Mouse (Mus musculus) c-Kit-positive CD71-positive TER-119-positive erythroid progenitor cells, embryonic 14.5 days (primary cell): ENCODE measurements at regions not wholly inside any gene's neighbourhood (a gene's known extent, or its start where the extent isn't known, plus 50 kb on each side); places are given as distances from the start of the nearest gene placed in this dataset.

Experiments
- DNase-seq: peaks from one replicate; pipeline ENCODE4 v3.0.0-alpha.2; 2013; ENCODE audit warnings: low spot score

DNA sequence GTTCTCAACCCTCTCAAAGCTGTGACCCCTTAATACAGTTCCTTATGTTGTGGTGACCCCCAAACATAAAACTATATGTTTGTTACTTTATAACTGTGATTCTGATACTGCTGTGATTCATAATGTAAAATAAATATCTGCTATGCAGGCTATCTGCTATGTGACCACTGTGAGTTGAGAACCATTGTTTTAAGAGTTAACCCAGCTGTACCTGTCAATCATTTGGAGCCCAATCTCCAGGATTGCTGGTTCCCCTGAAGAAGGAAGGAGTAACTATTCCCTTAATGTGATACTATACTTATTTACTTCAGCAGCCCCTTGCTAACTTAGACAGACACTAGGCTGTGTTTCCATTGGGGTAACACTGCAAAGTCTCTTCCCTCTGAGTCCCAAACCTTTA is 400.5 kb downstream of the Nbas start:
- DNase-seq = no peak

DNA sequence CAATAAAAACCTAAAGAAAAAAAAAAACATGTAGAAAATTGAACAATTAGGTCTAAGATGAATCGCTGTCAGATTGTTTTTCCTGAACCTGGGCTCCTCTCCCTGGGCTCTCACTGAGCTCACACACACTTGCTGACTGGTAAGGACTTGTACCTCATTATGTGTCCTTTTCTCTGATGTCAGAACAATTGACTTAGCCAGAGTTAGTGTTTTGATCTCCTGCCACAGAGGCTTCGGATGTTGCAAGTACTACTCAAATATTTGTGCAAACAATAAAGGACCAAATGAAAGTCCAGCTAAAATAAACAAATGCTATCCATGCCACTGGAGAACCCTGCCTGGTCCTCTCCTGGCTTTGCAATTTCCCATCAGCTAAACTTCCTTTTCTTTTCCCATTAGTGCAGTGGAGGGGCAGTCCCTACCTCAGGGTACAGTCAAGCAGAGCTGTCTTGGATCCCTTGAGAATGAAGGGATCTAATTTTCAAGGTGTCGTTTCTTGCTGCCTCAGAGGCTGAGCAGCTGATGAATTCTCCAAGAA is 399.6 kb downstream of the Nbas start:
- no peak for DNase-seq

DNA sequence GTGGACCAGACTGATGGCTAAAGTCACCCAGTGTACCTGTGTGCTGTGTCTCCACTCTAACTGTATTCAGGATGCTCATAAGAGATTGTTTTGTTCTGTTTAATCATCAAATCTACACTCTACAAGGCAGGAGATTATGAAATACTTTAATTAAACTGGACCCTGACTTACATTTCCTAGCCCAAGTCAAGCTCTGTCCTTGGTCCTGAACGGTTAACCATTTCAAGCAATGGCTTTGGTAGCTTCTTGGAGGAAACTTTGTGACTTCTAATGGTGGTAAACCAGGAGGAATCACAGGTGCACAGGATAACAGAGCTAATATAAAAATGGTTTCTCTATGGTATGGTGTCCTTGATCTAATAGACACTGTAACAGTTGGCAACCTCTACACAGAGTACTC is 370.4 kb downstream of the Nbas start:
- DNase-seq = no peak
